Mouse (Mus musculus): ENCODE data around the gene Rsph6a. TPM values are rescaled to one million over a fixed set of nuclear protein-coding genes. Genes with fewer than 3 reads are reported as not detected.

Gene Rsph6a
- polyA plus RNA-seq, 1 experiment, result not detected

GRCm38 (mm10) chr7:19098811-19099210 is 44.3 kb downstream of the Rsph6a start:
- 83% methylated on average over 7 of the region's 7 CpGs for WGBS
- H3K4me3 ChIP-seq (ENCODE audit: insufficient read depth, low read depth, low read length), result no peak overlapping the region
- H3K27ac ChIP-seq (ENCODE audit: insufficient read depth, low read depth, low read length), result no peak overlapping the region
- H3K4me1 ChIP-seq (ENCODE audit: control insufficient read depth, insufficient read depth, low read length), result peaks cover 23% of the 10 kb centered on the region
- TF ChIP-seq CTCF (IDR thresholded peaks at IDR 0.05; ENCODE audit: insufficient read depth, low read depth, low read length) (no peak), POLR2A (IDR thresholded peaks at IDR 0.05; ENCODE audit: insufficient read depth, low read depth, low read length) (no peak)

GRCm38 (mm10) chr7:19100290-19100689 is 45.8 kb downstream of the Rsph6a start:
- H3K4me1 ChIP-seq (ENCODE audit: control insufficient read depth, insufficient read depth, low read length), result peaks cover 11% of the 10 kb centered on the region
- H3K4me3 ChIP-seq (ENCODE audit: insufficient read depth, low read depth, low read length), result no peak overlapping the region
- WGBS, result 92% methylated on average over 1 of the region's 1 CpGs
- TF ChIP-seq CTCF (IDR thresholded peaks at IDR 0.05; ENCODE audit: insufficient read depth, low read depth, low read length) (no peak), POLR2A (IDR thresholded peaks at IDR 0.05; ENCODE audit: insufficient read depth, low read depth, low read length) (no peak)
- H3K27ac ChIP-seq (ENCODE audit: insufficient read depth, low read depth, low read length), result no peak overlapping the region

DNA sequence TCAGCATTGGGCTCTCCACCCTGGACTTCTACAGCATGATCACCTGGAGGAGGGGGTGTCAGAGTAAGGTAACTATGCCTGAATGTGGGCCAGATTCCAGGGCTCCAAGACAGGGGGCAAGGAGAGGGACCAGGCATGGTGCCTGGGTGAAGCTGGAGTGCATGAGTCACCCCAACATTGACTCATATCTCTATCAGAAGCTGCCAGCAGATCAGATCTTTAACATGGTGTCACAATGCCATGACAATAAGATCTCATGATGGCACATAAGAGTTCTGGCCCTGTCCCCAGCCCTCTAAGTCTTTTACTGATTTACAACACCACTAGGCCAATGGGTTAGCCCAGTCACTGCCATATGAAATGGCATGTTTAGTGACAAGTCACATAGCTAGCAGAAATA is 49.3 kb downstream of the Rsph6a start:
- H3K4me3 ChIP-seq (ENCODE audit: insufficient read depth, low read depth, low read length), result no peak overlapping the region
- no peak for TF ChIP-seq CTCF (IDR thresholded peaks at IDR 0.05; ENCODE audit: insufficient read depth, low read depth, low read length)
- TF ChIP-seq POLR2A (IDR thresholded peaks at IDR 0.05; ENCODE audit: insufficient read depth, low read depth, low read length), result no peak
- no peak overlapping the region for H3K27ac ChIP-seq (ENCODE audit: insufficient read depth, low read depth, low read length)
- H3K4me1 ChIP-seq (ENCODE audit: control insufficient read depth, insufficient read depth, low read length), result peaks cover 6% of the 10 kb centered on the region; the same call in 1 of the 2 replicates

- H3K27ac ChIP-seq (ENCODE audit: insufficient read depth, low read depth, low read length), result no peak overlapping the region
- WGBS, result 80% methylated on average over 2 of the region's 2 CpGs
- H3K4me3 ChIP-seq (ENCODE audit: insufficient read depth, low read depth, low read length), result no peak overlapping the region
- TF ChIP-seq POLR2A (IDR thresholded peaks at IDR 0.05; ENCODE audit: insufficient read depth, low read depth, low read length) (no peak), CTCF (IDR thresholded peaks at IDR 0.05; ENCODE audit: insufficient read depth, low read depth, low read length) (no peak)
- H3K4me1 ChIP-seq (ENCODE audit: control insufficient read depth, insufficient read depth, low read length), result peaks cover 6% of the 10 kb centered on the region; the same call in 1 of the 2 replicates
Measured at GRCm38 (mm10) chr7:19104486-19104885, 50.0 kb downstream of the Rsph6a start.

- WGBS, result 64% methylated on average over 3 of the region's 3 CpGs
- TF ChIP-seq CTCF (IDR thresholded peaks at IDR 0.05; ENCODE audit: insufficient read depth, low read depth, low read length), result no peak
- no peak for TF ChIP-seq POLR2A (IDR thresholded peaks at IDR 0.05; ENCODE audit: insufficient read depth, low read depth, low read length)
Measured at GRCm38 (mm10) chr7:19107436-19107835, 52.9 kb downstream of the Rsph6a start.

GRCm38 (mm10) chr7:19109565-19109964 is 55.1 kb downstream of the Rsph6a start:
- 96% methylated on average over 1 of the region's 1 CpGs for WGBS
- peaks cover 6% of the 10 kb centered on the region; the same call in 1 of the 2 replicates for H3K4me1 ChIP-seq (ENCODE audit: control insufficient read depth, insufficient read depth, low read length)

More at GRCm38 (mm10) chr7:19107436-19107835, 52.9 kb downstream of the Rsph6a start:
- no peak overlapping the region for H3K27ac ChIP-seq (ENCODE audit: insufficient read depth, low read depth, low read length)
- H3K4me3 ChIP-seq (ENCODE audit: insufficient read depth, low read depth, low read length), result no peak overlapping the region
- H3K4me1 ChIP-seq (ENCODE audit: control insufficient read depth, insufficient read depth, low read length), result peaks cover 6% of the 10 kb centered on the region; the same call in 1 of the 2 replicates

DNA sequence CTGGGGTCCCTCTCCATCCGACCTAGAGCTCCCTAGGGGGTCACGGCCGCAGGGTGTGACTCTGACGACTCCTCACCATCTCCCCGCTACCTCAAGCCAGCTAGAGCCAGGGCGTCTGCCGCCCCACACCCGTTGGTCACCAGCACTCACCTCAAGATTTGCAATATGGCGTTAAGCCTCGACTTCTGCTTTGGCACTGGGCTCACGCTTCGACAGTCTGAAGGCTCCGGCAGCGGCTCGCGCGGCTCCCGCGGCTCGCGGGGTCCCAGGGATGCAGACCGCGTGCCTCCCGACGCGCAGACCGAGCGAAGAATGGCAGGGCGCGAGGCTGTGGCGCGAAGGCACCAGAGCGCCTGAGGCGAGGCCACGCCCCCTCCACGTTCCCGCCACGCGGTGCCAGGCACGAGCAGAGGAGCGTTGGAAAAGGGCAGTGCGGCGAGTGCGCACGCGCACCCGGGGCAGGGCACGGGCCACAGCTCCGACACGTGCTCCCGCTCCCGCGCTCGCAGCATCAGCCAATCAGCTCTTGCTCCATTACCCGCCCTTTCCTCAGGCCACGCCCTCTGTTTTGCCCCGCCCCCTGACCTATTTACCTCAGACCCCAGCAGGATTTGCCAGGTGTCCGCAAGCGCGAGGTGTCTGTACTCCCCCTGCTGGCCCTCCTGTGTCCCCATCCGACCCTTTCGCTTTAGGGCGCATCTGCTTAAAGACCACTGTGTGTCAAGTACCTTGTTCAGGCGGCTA is 63.7 kb downstream of the Rsph6a start, which contains the start of gene Gm4969:
Gm4969 (minus strand) TSS at position 341 of the 744 bp plus-strand sequence.
- H3K4me1 ChIP-seq (ENCODE audit: control insufficient read depth, insufficient read depth, low read length), result peaks cover 12% of the 10 kb centered on the region
- 21% methylated on average over 64 of the region's 64 CpGs for WGBS
- TF ChIP-seq POLR2A (IDR thresholded peaks at IDR 0.05; ENCODE audit: insufficient read depth, low read depth, low read length), result no peak
- no peak for TF ChIP-seq CTCF (IDR thresholded peaks at IDR 0.05; ENCODE audit: insufficient read depth, low read depth, low read length)
- peak within 1 kb of the TSS; percentile 29 for H3K4me3 ChIP-seq (ENCODE audit: insufficient read depth, low read depth, low read length)
- H3K27ac ChIP-seq (ENCODE audit: insufficient read depth, low read depth, low read length), result no peak within 1 kb of the TSS

More at GRCm38 (mm10) chr7:19109565-19109964, 55.1 kb downstream of the Rsph6a start:
- Histone ChIP-seq H3K27ac (ENCODE audit: insufficient read depth, low read depth, low read length) (no peak overlapping the region), H3K4me3 (ENCODE audit: insufficient read depth, low read depth, low read length) (no peak overlapping the region)
- TF ChIP-seq CTCF (IDR thresholded peaks at IDR 0.05; ENCODE audit: insufficient read depth, low read depth, low read length) (no peak), POLR2A (IDR thresholded peaks at IDR 0.05; ENCODE audit: insufficient read depth, low read depth, low read length) (no peak)

DNA sequence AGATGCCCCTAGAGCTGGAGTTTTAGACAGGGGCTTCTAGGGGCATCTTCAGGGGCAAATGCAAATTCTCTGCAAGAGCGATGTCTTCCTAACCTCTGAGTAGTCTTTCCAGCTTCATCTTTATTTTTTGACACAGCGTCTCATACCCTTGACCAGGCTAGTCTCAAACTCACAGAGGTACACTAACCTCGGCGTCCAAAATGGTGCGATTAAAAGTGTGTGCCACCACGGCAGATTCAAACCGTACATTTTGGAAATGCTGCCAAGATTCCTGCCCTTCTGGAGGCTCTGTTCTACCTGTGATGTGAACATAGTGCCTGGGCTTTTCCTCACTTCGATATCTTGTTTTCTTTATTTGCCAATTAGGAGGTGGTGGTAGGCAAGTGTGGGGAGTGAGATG is 64.6 kb downstream of the Rsph6a start:
- TF ChIP-seq CTCF (IDR thresholded peaks at IDR 0.05; ENCODE audit: insufficient read depth, low read depth, low read length), result no peak
- TF ChIP-seq POLR2A (IDR thresholded peaks at IDR 0.05; ENCODE audit: insufficient read depth, low read depth, low read length), result no peak
- peaks cover 12% of the 10 kb centered on the region for H3K4me1 ChIP-seq (ENCODE audit: control insufficient read depth, insufficient read depth, low read length)
- H3K27ac ChIP-seq (ENCODE audit: insufficient read depth, low read depth, low read length), result no peak overlapping the region
- 92% methylated on average over 8 of the region's 8 CpGs for WGBS
- no peak overlapping the region for H3K4me3 ChIP-seq (ENCODE audit: insufficient read depth, low read depth, low read length)

- TF ChIP-seq CTCF (IDR thresholded peaks at IDR 0.05; ENCODE audit: insufficient read depth, low read depth, low read length) (no peak), POLR2A (IDR thresholded peaks at IDR 0.05; ENCODE audit: insufficient read depth, low read depth, low read length) (peak; percentile 93)
Measured at GRCm38 (mm10) chr7:19119631-19120429, 65.3 kb downstream of the Rsph6a start, which contains the start of gene Fbxo46. Gene Fbxo46 (plus strand): TSS chr7:19119859.

More at GRCm38 (mm10) chr7:19119631-19120429, 65.3 kb downstream of the Rsph6a start, which contains the start of gene Fbxo46:
- Histone ChIP-seq H3K27ac (ENCODE audit: insufficient read depth, low read depth, low read length) (0 out of 2 replicates have a peak within 1 kb of the TSS, but pooled peaks have one; percentile 45), H3K4me3 (ENCODE audit: insufficient read depth, low read depth, low read length) (peak within 1 kb of the TSS; percentile 95), H3K4me1 (ENCODE audit: control insufficient read depth, insufficient read depth, low read length) (peaks cover 12% of the 10 kb centered on the region)
- WGBS, result 2% methylated on average over 34 of the region's 34 CpGs
